Mouse (Mus musculus): ENCODE results near the gene Cd3g. TPM values are rescaled to one million over a fixed set of nuclear protein-coding genes. Genes with fewer than 3 reads are reported as not detected.

The Cd3g gene
- polyA plus RNA-seq, 1 experiment from 2014 or later = 0.63 TPM

DNA sequence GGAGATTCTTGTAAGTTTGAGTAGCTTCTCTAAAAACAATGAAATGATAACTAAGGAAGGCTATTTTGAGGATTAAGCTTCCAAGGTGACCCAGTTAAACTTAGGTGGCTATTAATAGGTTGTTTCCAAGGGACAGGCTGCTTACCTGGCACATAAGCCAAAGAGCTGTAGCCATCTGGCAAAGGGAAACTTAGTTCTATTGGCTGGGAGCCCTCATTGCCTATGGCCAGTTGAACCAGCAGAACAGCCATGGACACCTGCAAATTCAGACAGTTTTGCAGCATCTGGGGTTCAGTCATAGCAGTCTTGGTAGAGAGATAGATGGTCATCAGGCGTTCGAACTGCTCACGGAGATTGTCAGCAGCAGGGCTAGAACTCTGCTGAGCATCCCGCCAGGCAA is 37.8 kb downstream of the Cd3g start:
- ATAC-seq (no peak), DNase-seq (ENCODE audit: low spot score) (no peak)
- Histone ChIP-seq H3K4me3 (ENCODE audit: low read depth, low read length) (no peak overlapping the region), H3K4me1 (ENCODE audit: insufficient read depth, low read depth, low read length) (no peaks in the 10 kb centered on the region), H3K9me3 (ENCODE audit: low read length) (no peaks in the 10 kb centered on the region), H3K27ac (ENCODE audit: low read length) (no peak overlapping the region), H3K9ac (replicated peaks; ENCODE audit: low read depth) (no peak overlapping the region), H3K27me3 (replicated peaks; ENCODE audit: insufficient read depth, low read length) (no peaks in the 10 kb centered on the region), H3K36me3 (ENCODE audit: insufficient read depth, low read length) (peaks cover 72% of the 10 kb centered on the region), H3K4me2 (replicated peaks; ENCODE audit: low read depth, low read length) (no peak overlapping the region)
- WGBS = 92% methylated on average over 4 of the region's 4 CpGs
- no peak for TF ChIP-seq EP300 (IDR thresholded peaks at IDR 0.05)
- no peak for TF ChIP-seq CTCF (IDR thresholded peaks at IDR 0.05)

DNA sequence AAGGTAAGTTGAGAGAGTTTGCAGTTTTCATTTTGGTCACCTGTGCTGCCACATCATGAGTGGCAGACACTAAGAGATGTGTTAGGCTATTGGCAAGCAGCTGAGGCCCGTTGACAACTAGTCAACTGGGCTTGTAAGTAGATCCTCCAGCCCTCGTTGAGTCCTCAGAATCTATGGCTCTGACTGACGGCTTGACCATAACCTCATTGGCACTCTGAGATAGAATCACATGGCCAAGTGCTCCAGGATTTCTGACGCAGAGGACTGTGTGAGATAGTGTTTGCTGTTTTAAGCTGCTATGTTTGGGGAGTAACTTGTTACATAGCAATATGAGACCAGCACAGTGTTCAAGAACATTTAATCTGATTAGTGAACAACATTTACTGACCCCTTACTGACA is 38.5 kb downstream of the Cd3g start:
- no peak overlapping the region for H3K9ac ChIP-seq (replicated peaks; ENCODE audit: low read depth)
- DNase-seq (ENCODE audit: low spot score) = no peak
- H3K27me3 ChIP-seq (replicated peaks; ENCODE audit: insufficient read depth, low read length) = no peaks in the 10 kb centered on the region
- H3K4me2 ChIP-seq (replicated peaks; ENCODE audit: low read depth, low read length) = no peak overlapping the region
- TF ChIP-seq CTCF (IDR thresholded peaks at IDR 0.05) (no peak), EP300 (IDR thresholded peaks at IDR 0.05) (no peak)
- H3K27ac ChIP-seq (ENCODE audit: low read length) = no peak overlapping the region
- ATAC-seq = no peak
- H3K36me3 ChIP-seq (ENCODE audit: insufficient read depth, low read length) = peaks cover 71% of the 10 kb centered on the region
- no peak overlapping the region for H3K4me3 ChIP-seq (ENCODE audit: low read depth, low read length)
- no peaks in the 10 kb centered on the region for H3K9me3 ChIP-seq (ENCODE audit: low read length)
- 80% methylated on average over 4 of the region's 4 CpGs for WGBS
- no peaks in the 10 kb centered on the region for H3K4me1 ChIP-seq (ENCODE audit: insufficient read depth, low read depth, low read length)

DNA sequence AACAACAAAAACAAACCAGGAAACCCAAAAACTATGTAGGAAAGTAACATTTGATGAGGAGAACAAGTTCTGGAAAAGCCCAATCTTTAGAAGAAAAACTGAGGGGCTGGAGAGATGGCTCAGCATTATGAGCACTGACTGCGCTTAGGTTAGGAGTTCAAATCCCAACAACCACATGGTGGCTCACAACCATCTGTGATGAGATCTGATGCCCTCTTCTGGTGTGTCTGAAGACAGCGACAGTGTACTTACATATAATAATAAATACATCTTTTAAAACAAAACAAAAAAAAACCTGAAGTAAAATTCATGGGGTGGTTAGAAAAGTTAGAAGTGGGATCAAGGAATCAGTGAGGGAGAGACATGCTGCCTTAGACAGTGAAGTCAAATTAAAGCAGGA is 58.7 kb downstream of the Cd3g start:
- Histone ChIP-seq H3K27ac (ENCODE audit: low read length) (peak overlapping the region; percentile 88), H3K9ac (replicated peaks; ENCODE audit: low read depth) (0 out of 2 replicates have a peak overlapping the region, but pooled peaks have one; percentile 92), H3K36me3 (ENCODE audit: insufficient read depth, low read length) (0 out of 2 replicates have a peak, but pooled peaks cover 5% of the 10 kb centered on the region), H3K4me1 (ENCODE audit: insufficient read depth, low read depth, low read length) (no peaks in the 10 kb centered on the region), H3K4me2 (replicated peaks; ENCODE audit: low read depth, low read length) (peak overlapping the region; percentile 62), H3K4me3 (ENCODE audit: low read depth, low read length) (no peak overlapping the region), H3K9me3 (ENCODE audit: low read length) (no peaks in the 10 kb centered on the region), H3K27me3 (replicated peaks; ENCODE audit: insufficient read depth, low read length) (no peaks in the 10 kb centered on the region)
- no peak for DNase-seq (ENCODE audit: low spot score)
- TF ChIP-seq EP300 (IDR thresholded peaks at IDR 0.05) (no peak), CTCF (IDR thresholded peaks at IDR 0.05) (0 out of 2 replicates have a peak, but pooled peaks have one; percentile 9)
- ATAC-seq = no peak
- WGBS = 71% methylated on average over 2 of the region's 2 CpGs

DNA sequence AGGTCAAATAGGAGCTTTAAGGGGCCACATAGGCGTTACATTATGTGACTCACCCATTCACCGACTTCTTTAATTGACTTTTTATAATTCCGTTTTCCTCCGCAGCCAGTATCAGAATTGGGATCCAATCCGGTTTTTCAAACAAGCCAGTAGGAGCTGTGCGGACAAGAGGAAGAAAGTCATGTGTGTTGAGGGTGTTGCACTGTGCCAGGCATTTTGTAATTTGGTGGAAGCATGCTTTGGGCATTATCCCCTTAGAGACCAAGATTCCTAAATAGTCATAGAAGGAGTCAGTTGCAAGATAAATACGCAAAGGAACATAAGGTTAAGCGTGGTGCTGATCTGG is 59.1 kb downstream of the Cd3g start:
- Histone ChIP-seq H3K9ac (replicated peaks; ENCODE audit: low read depth) (peak overlapping the region; percentile 92), H3K36me3 (ENCODE audit: insufficient read depth, low read length) (0 out of 2 replicates have a peak, but pooled peaks cover 5% of the 10 kb centered on the region), H3K4me1 (ENCODE audit: insufficient read depth, low read depth, low read length) (no peaks in the 10 kb centered on the region), H3K9me3 (ENCODE audit: low read length) (no peaks in the 10 kb centered on the region), H3K27ac (ENCODE audit: low read length) (peak overlapping the region; percentile 88), H3K4me3 (ENCODE audit: low read depth, low read length) (peak overlapping the region; percentile 92), H3K27me3 (replicated peaks; ENCODE audit: insufficient read depth, low read length) (no peaks in the 10 kb centered on the region), H3K4me2 (replicated peaks; ENCODE audit: low read depth, low read length) (peak overlapping the region; percentile 62)
- WGBS = 1% methylated on average over 8 of the region's 8 CpGs
- ATAC-seq (peak; percentile 92), DNase-seq (ENCODE audit: low spot score) (peak; percentile 95)
- TF ChIP-seq EP300 (IDR thresholded peaks at IDR 0.05) = no peak; the same call in 1 of the 2 replicates
- no peak for TF ChIP-seq CTCF (IDR thresholded peaks at IDR 0.05)

DNA sequence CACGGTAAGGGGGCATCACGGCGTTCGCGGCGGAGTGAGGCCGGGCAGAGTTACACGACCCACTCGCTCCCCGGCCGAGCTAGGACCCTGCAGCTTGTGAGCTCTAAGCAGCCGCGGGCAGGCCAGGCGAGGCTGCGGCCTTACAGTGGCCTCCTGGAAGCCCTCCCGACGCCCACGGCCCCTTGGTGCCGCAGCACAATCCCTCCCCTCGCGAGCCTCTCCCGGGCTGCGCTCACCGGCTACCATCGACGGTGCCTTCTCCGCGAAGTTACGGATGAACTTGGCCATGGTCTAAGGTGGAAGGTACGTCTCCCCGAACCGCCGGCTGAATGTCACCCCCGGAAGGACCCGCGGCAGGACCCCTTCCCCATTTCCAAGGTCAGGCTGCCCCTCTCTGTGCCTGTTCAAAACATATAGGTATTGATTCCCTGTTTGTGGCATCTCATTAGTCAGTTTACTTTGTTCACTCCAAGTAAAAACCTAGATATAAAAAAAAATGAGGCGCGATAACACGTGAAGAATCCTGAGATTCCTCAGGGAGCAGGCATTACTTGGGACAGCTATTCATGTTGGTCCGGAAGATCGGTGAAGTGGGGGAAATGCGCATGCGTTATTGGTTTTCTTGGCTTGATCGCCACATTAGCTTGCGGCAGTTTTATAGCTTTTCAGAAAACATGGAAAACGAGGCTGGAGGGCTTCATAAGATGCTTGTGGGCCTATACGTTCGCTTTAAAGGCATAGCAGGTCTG is 59.7 kb downstream of the Cd3g start, which contains the start of gene Atp5l:
Gene Atp5l (minus strand): TSS at position 369 of the 749 bp plus-strand sequence.
- Histone ChIP-seq H3K9ac (replicated peaks; ENCODE audit: low read depth) (peak within 1 kb of the TSS; percentile 92), H3K4me3 (ENCODE audit: low read depth, low read length) (peak within 1 kb of the TSS; percentile 92), H3K27ac (ENCODE audit: low read length) (peak within 1 kb of the TSS; percentile 88), H3K27me3 (replicated peaks; ENCODE audit: insufficient read depth, low read length) (no peaks in the 10 kb centered on the region), H3K4me1 (ENCODE audit: insufficient read depth, low read depth, low read length) (no peaks in the 10 kb centered on the region), H3K4me2 (replicated peaks; ENCODE audit: low read depth, low read length) (peak within 1 kb of the TSS; percentile 62), H3K36me3 (ENCODE audit: insufficient read depth, low read length) (0 out of 2 replicates have a peak, but pooled peaks cover under 1% of the 10 kb centered on the region), H3K9me3 (ENCODE audit: low read length) (no peaks in the 10 kb centered on the region)
- DNase-seq (ENCODE audit: low spot score) (peak; percentile 98), ATAC-seq (peak; percentile 91)
- TF ChIP-seq CTCF (IDR thresholded peaks at IDR 0.05) (no peak), EP300 (IDR thresholded peaks at IDR 0.05) (peak; percentile 88)
- WGBS = 1% methylated on average over 48 of the region's 48 CpGs

DNA sequence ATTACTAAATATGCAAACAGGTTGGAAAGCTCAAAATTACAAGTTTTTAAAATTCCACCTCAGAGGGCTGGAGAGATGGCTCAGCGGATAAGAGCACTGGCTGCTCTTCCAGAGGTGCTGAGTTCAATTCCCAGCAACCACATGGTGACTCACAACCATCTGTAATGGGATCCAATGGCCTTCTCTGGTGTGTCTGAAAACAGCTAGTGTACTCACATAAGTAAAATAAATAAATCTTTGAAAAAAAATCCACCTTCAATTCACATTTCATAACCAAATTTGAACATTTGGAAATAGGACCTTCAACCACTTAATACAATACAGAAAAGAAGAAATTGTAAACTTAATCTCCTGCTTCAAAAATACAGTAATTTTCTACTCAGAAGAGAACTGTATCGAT is 60.6 kb downstream of the Cd3g start:
- Histone ChIP-seq H3K4me2 (replicated peaks; ENCODE audit: low read depth, low read length) (peak overlapping the region; percentile 62), H3K9me3 (ENCODE audit: low read length) (no peaks in the 10 kb centered on the region), H3K4me3 (ENCODE audit: low read depth, low read length) (peak overlapping the region; percentile 92), H3K27ac (ENCODE audit: low read length) (peak overlapping the region; percentile 88; the same call in 1 of the 2 replicates), H3K9ac (replicated peaks; ENCODE audit: low read depth) (peak overlapping the region; percentile 92), H3K36me3 (ENCODE audit: insufficient read depth, low read length) (no peaks in the 10 kb centered on the region), H3K4me1 (ENCODE audit: insufficient read depth, low read depth, low read length) (no peaks in the 10 kb centered on the region; the same call in 1 of the 2 replicates), H3K27me3 (replicated peaks; ENCODE audit: insufficient read depth, low read length) (no peaks in the 10 kb centered on the region)
- 30% methylated on average over 2 of the region's 2 CpGs for WGBS
- no peak for TF ChIP-seq EP300 (IDR thresholded peaks at IDR 0.05)
- no peak for TF ChIP-seq CTCF (IDR thresholded peaks at IDR 0.05)
- DNase-seq (ENCODE audit: low spot score) = no peak
- ATAC-seq = no peak

Other genes with a start within 250 kb of the Cd3g start
- gene Phldb1, start 245.2 kb downstream of the Cd3g start, polyA plus RNA-seq (2015; fragmentation: Nextera tagmentation; extraction: Ambion mirVana) = 21.3 and 21.8 TPM in 2 replicates
- gene Arcn1, start 212.6 kb downstream of the Cd3g start, polyA plus RNA-seq (2015; fragmentation: Nextera tagmentation; extraction: Ambion mirVana) = 92.3 and 104 TPM in 2 replicates
- 81.4 and 91.7 TPM in 2 replicates for gene Ift46, start 212.5 kb downstream of the Cd3g start, polyA plus RNA-seq (2015; fragmentation: Nextera tagmentation; extraction: Ambion mirVana)
- 0.91 and 1.0 TPM in 2 replicates for gene Tmem25, start 181.1 kb downstream of the Cd3g start, polyA plus RNA-seq (2015; fragmentation: Nextera tagmentation; extraction: Ambion mirVana)
- 12.9 and 15.1 TPM in 2 replicates for gene Ttc36, start 177.4 kb downstream of the Cd3g start, polyA plus RNA-seq (2015; fragmentation: Nextera tagmentation; extraction: Ambion mirVana)
- 6.9 and 8.1 TPM in 2 replicates for gene Kmt2a, start 99.1 kb downstream of the Cd3g start, polyA plus RNA-seq (2015; fragmentation: Nextera tagmentation; extraction: Ambion mirVana)
- gene Atp5l, start 59.7 kb downstream of the Cd3g start, polyA plus RNA-seq (2015; fragmentation: Nextera tagmentation; extraction: Ambion mirVana) = 663 and 736 TPM in 2 replicates
- gene Ube4a, start 14.8 kb downstream of the Cd3g start, polyA plus RNA-seq (2015; fragmentation: Nextera tagmentation; extraction: Ambion mirVana) = 12.9 and 13.2 TPM in 2 replicates
- gene Cd3d, start 1.4 kb upstream of the Cd3g start, polyA plus RNA-seq (2015; fragmentation: Nextera tagmentation; extraction: Ambion mirVana) = 0.38 and 0.39 TPM in 2 replicates
- gene Cd3e, start 29.2 kb upstream of the Cd3g start, polyA plus RNA-seq (2015; fragmentation: Nextera tagmentation; extraction: Ambion mirVana) = 0.18 and 0.27 TPM in 2 replicates
- gene Mpzl2, start 59.4 kb upstream of the Cd3g start, polyA plus RNA-seq (2015; fragmentation: Nextera tagmentation; extraction: Ambion mirVana) = 4.2 and 4.3 TPM in 2 replicates
- gene Mpzl3, start 74.8 kb upstream of the Cd3g start, polyA plus RNA-seq (2015; fragmentation: Nextera tagmentation; extraction: Ambion mirVana) = 2.0 and 2.2 TPM in 2 replicates
- 2.1 and 3.3 TPM in 2 replicates for gene Jaml, start 98.8 kb upstream of the Cd3g start, polyA plus RNA-seq (2015; fragmentation: Nextera tagmentation; extraction: Ambion mirVana)
- gene Scn2b, start 137.4 kb upstream of the Cd3g start, polyA plus RNA-seq (2015; fragmentation: Nextera tagmentation; extraction: Ambion mirVana) = 0.27 and 0.49 TPM in 2 replicates
- 0.13 TPM in 2 replicates for gene Scn4b, start 158.0 kb upstream of the Cd3g start, polyA plus RNA-seq (2015; fragmentation: Nextera tagmentation; extraction: Ambion mirVana)
- 0.11 and 0.21 TPM in 2 replicates for gene BC049352, start 201.6 kb upstream of the Cd3g start, polyA plus RNA-seq (2015; fragmentation: Nextera tagmentation; extraction: Ambion mirVana)
- 14.4 and 17.9 TPM in 2 replicates for gene Tmprss4, start 223.7 kb upstream of the Cd3g start, polyA plus RNA-seq (2015; fragmentation: Nextera tagmentation; extraction: Ambion mirVana)

Measured in lung, postnatal 0 days (tissue).